Mouse (Mus musculus): ENCODE data around the gene Plcd3. TPM values are rescaled to one million over a fixed set of nuclear protein-coding genes. Genes with fewer than 3 reads are reported as not detected.
A peak's percentile ranks its signal among the peaks of the same experiment; 100 is the strongest.

Plcd3 gene
- total and polyA plus RNA-seq, 3 experiments = 7.1 to 24.3 (median 11.3) TPM

GRCm38 (mm10) chr11:103096979-103097894 is 4.2 kb downstream of the Plcd3 start:
- in situ Hi-C loops (cut with MboI; ENCODE audit: low pct_ligation_motif_present, low pct_unique_long_range_greater_than_20kb, low sequenced_read_pairs) (no loop called here), dilution Hi-C loops (cut with MboI; ENCODE audit: extremely low pct_ligation_motif_present, extremely low pct_unique_long_range_greater_than_20kb, low sequenced_read_pairs) (no loop called here)
- H3K4me2 ChIP-seq (ENCODE audit: insufficient read depth, low read depth, poor library complexity, severe bottlenecking) = no peak overlapping the region
- H3K9ac ChIP-seq (ENCODE audit: insufficient read depth, low read depth) = no peak overlapping the region
- 0 out of 2 replicates have a peak overlapping the region, but pooled peaks have one; percentile 0 for H3K27ac ChIP-seq (ENCODE audit: insufficient read depth, low read depth)
- no peak for DNase-seq (ENCODE audit: extremely low read depth)
- no peak overlapping the region for H3K4me3 ChIP-seq (replicated peaks in 1 of 3; ENCODE audit: low read depth in 2 of 3, low read length in 2 of 3, poor library complexity in 1 of 3)
- TF ChIP-seq ZC3H11A (IDR thresholded peaks at IDR 0.05; ENCODE audit: low read depth, low read length) (no peak), MAFK (IDR thresholded peaks at IDR 0.05; ENCODE audit: insufficient replicate concordance, low read length) (0 out of 2 replicates have a peak, but pooled peaks have one; percentile 5)
- H3K9me3 ChIP-seq (replicated peaks; ENCODE audit: low read length) = no peaks in the 10 kb centered on the region
- H3K79me2 ChIP-seq (replicated peaks; ENCODE audit: control insufficient read depth, extremely low read depth, insufficient read depth, poor library complexity, severe bottlenecking) = peaks cover 28% of the 10 kb centered on the region
- peaks cover 46 to 76% of the 10 kb centered on the region in 2 experiments for H3K4me1 ChIP-seq (ENCODE audit: control insufficient read depth in 1 of 2, insufficient read depth in 2 of 2)
- peaks cover 5% of the 10 kb centered on the region for H3K27me3 ChIP-seq (replicated peaks)
- peaks cover 3 to 30% of the 10 kb centered on the region in 2 experiments for H3K36me3 ChIP-seq (replicated peaks in 1 of 2; ENCODE audit: control insufficient read depth in 1 of 2, insufficient read depth in 1 of 2, low read length in 1 of 2)

- no peak overlapping the region for H3K9ac ChIP-seq (ENCODE audit: insufficient read depth, low read depth)
- H3K4me2 ChIP-seq (ENCODE audit: insufficient read depth, low read depth, poor library complexity, severe bottlenecking) = no peak overlapping the region
- H3K79me2 ChIP-seq (replicated peaks; ENCODE audit: control insufficient read depth, extremely low read depth, insufficient read depth, poor library complexity, severe bottlenecking) = peaks cover 23% of the 10 kb centered on the region
- dilution Hi-C loops (cut with MboI; ENCODE audit: extremely low pct_ligation_motif_present, extremely low pct_unique_long_range_greater_than_20kb, low sequenced_read_pairs) (no loop called here), in situ Hi-C loops (cut with MboI; ENCODE audit: low pct_ligation_motif_present, low pct_unique_long_range_greater_than_20kb, low sequenced_read_pairs) (no loop called here)
- peaks cover 46 to 68% of the 10 kb centered on the region in 2 experiments for H3K4me1 ChIP-seq (ENCODE audit: control insufficient read depth in 1 of 2, insufficient read depth in 2 of 2)
- H3K36me3 ChIP-seq (replicated peaks in 1 of 2; ENCODE audit: control insufficient read depth in 1 of 2, insufficient read depth in 1 of 2, low read length in 1 of 2) = peaks cover 3 to 30% of the 10 kb centered on the region in 2 experiments
- TF ChIP-seq HCFC1 (IDR thresholded peaks at IDR 0.05; ENCODE audit: low read depth, low read length) (no peak), POLR2A (IDR thresholded peaks at IDR 0.05; ENCODE audit: low read depth, low read length) (no peak), USF1 (IDR thresholded peaks at IDR 0.05; ENCODE audit: low read depth, low read length) (no peak)
- peak overlapping the region; percentile 99 for H3K27ac ChIP-seq (ENCODE audit: insufficient read depth, low read depth)
- H3K9me3 ChIP-seq (replicated peaks; ENCODE audit: low read length) = no peaks in the 10 kb centered on the region
- H3K27me3 ChIP-seq (replicated peaks) = no peaks in the 10 kb centered on the region
- no peak overlapping the region for H3K4me3 ChIP-seq (replicated peaks in 1 of 3; ENCODE audit: low read depth in 2 of 3, low read length in 2 of 3, poor library complexity in 1 of 3)
- no peak for DNase-seq (ENCODE audit: extremely low read depth)
These were observed 5.7 kb downstream of the Plcd3 start for GRCm38 (mm10) chr11:103095801-103096200.

- Histone ChIP-seq H3K9me3 (replicated peaks; ENCODE audit: low read length) (no peaks in the 10 kb centered on the region), H3K79me2 (replicated peaks; ENCODE audit: control insufficient read depth, extremely low read depth, insufficient read depth, poor library complexity, severe bottlenecking) (peaks cover 17% of the 10 kb centered on the region), H3K4me2 (ENCODE audit: insufficient read depth, low read depth, poor library complexity, severe bottlenecking) (peak overlapping the region; percentile 54), H3K9ac (ENCODE audit: insufficient read depth, low read depth) (peak overlapping the region; percentile 53), H3K27me3 (replicated peaks) (no peaks in the 10 kb centered on the region), H3K4me3 (replicated peaks in 1 of 3; ENCODE audit: low read depth in 2 of 3, low read length in 2 of 3, poor library complexity in 1 of 3) (no peak overlapping the region), H3K36me3 (replicated peaks in 1 of 2; ENCODE audit: control insufficient read depth in 1 of 2, insufficient read depth in 1 of 2, low read length in 1 of 2) (peaks cover 3 to 30% of the 10 kb centered on the region in 2 experiments), H3K4me1 (ENCODE audit: control insufficient read depth in 1 of 2, insufficient read depth in 2 of 2) (peaks cover 41 to 62% of the 10 kb centered on the region in 2 experiments), H3K27ac (ENCODE audit: insufficient read depth, low read depth) (peak overlapping the region; percentile 99)
- no peak for DNase-seq (ENCODE audit: extremely low read depth)
- in situ Hi-C loops (cut with MboI; ENCODE audit: low pct_ligation_motif_present, low pct_unique_long_range_greater_than_20kb, low sequenced_read_pairs) (no loop called here), dilution Hi-C loops (cut with MboI; ENCODE audit: extremely low pct_ligation_motif_present, extremely low pct_unique_long_range_greater_than_20kb, low sequenced_read_pairs) (no loop called here)
- TF ChIP-seq JUND (conservative IDR thresholded peaks at IDR 0.05; ENCODE audit: low read depth, low read length) = no peak
- TF ChIP-seq HCFC1 (IDR thresholded peaks at IDR 0.05; ENCODE audit: low read depth, low read length) = no peak
- TF ChIP-seq CHD1 (IDR thresholded peaks at IDR 0.05; ENCODE audit: low read depth, low read length) = peak; percentile 42; the same call in 1 of the 2 replicates
- peak; percentile 46; the same call in 1 of the 2 replicates for TF ChIP-seq MAFK (IDR thresholded peaks at IDR 0.05; ENCODE audit: insufficient replicate concordance, low read length)
These were observed 6.3 kb downstream of the Plcd3 start for GRCm38 (mm10) chr11:103095107-103095670.

Measured in CH12.LX (cell line).